9 mouse cellular contexts compared by ENCODE assay signal in genomic region chr2:158629414-158629813, GRCm38 (mm10). TPM values are rescaled to one million over a fixed set of nuclear protein-coding genes. Genes with fewer than 3 reads are reported as not detected.
A peak's percentile ranks its signal among the peaks of the same experiment; 100 is the strongest.
DNase-seq lines count a peak whose midpoint lies in the region; ATAC-seq and TF ChIP-seq lines count a peak whose summit lies in the region.
"Had no signal": no experiment of that assay in that cellular context is flagged by ENCODE, and none has a peak within 500 bp of the region (broad histone marks: within the 10 kb centered on the region; RNA-seq: fewer than 3 reads in every experiment).

No protein-coding gene starts in this region.

- peak; percentile 68 for DNase-seq in ZHBTc4 (ENCODE audit: low read depth, low spot score)
- DNase-seq in kidney, postnatal 36 days, result peak; percentile 38 to 67
- no peak for DNase-seq in thymus, postnatal 36 days
- DNase-seq: gastrocnemius, postnatal 25 days had no signal

- H3K9me3 ChIP-seq in intestine, postnatal 0 days (ENCODE audit: control insufficient read depth), result no peaks in the 10 kb centered on the region
- no peaks in the 10 kb centered on the region for H3K9me3 ChIP-seq in intestine, embryonic 15.5 days
- H3K9me3 ChIP-seq in ES-Bruce4 (replicated peaks; ENCODE audit: control insufficient read depth, insufficient read depth, low read length, poor library complexity, severe bottlenecking), result no peaks in the 10 kb centered on the region
- H3K9me3 ChIP-seq: midbrain, embryonic 12.5 days had no signal

- no peak overlapping the region for H3K4me2 ChIP-seq in intestine, postnatal 0 days (replicated peaks; ENCODE audit: low read depth)
- H3K4me2 ChIP-seq in intestine, embryonic 15.5 days (replicated peaks), result no peak overlapping the region
- H3K4me2 ChIP-seq: midbrain, embryonic 12.5 days had no signal

- TF ChIP-seq POLR2A in ES-Bruce4 (IDR thresholded peaks at IDR 0.05; ENCODE audit: insufficient read depth, low read length), result no peak

- H3K4me1 ChIP-seq in intestine, postnatal 0 days (replicated peaks; ENCODE audit: control insufficient read depth, insufficient read depth, low read length), result no peaks in the 10 kb centered on the region
- 0 out of 2 replicates have a peak, but pooled peaks cover 5% of the 10 kb centered on the region for H3K4me1 ChIP-seq in intestine, embryonic 15.5 days (replicated peaks)
- peaks cover 2% of the 10 kb centered on the region for H3K4me1 ChIP-seq in ES-Bruce4 (ENCODE audit: control insufficient read depth, insufficient read depth, low read length)

- TF ChIP-seq EP300 in ES-Bruce4 (IDR thresholded peaks at IDR 0.05; ENCODE audit: insufficient read depth, low read depth, low read length), result no peak

- ATAC-seq in intestine, postnatal 0 days, result no peak
- ATAC-seq in intestine, embryonic 15.5 days, result no peak
- no peak for ATAC-seq in monocyte, adult 5-6 weeks (replicated peaks; ENCODE audit: insufficient number of reproducible peaks, low FRiP score, low TSS enrichment, poor library complexity, severe bottlenecking)

- 60% methylated on average over 1 of the region's 1 CpGs for WGBS in intestine, postnatal 0 days
- 58% methylated on average over 1 of the region's 1 CpGs for WGBS in intestine, embryonic 15.5 days

- peak; percentile 76 for TF ChIP-seq CTCF in intestine, postnatal 0 days (IDR thresholded peaks at IDR 0.05; ENCODE audit: low read depth)
- TF ChIP-seq CTCF in ES-Bruce4 (IDR thresholded peaks at IDR 0.05; ENCODE audit: low read depth, low read length), result peak; percentile 52

- H3K4me3 ChIP-seq in intestine, postnatal 0 days (ENCODE audit: low read depth, low read length), result no peak overlapping the region
- no peak overlapping the region for H3K4me3 ChIP-seq in intestine, embryonic 15.5 days (replicated peaks)
- no peak overlapping the region for H3K4me3 ChIP-seq in ES-Bruce4 (ENCODE audit: low read depth, low read length)
- H3K4me3 ChIP-seq: midbrain, embryonic 12.5 days had no signal

- H3K9ac ChIP-seq in intestine, postnatal 0 days (ENCODE audit: low read depth, low read length), result no peak overlapping the region
- H3K9ac ChIP-seq in intestine, embryonic 15.5 days, result no peak overlapping the region
- H3K9ac ChIP-seq in ES-Bruce4 (ENCODE audit: low read depth, poor library complexity, severe bottlenecking), result no peak overlapping the region
- H3K9ac ChIP-seq: midbrain, embryonic 12.5 days had no signal

- H3K27me3 ChIP-seq in intestine, postnatal 0 days (replicated peaks; ENCODE audit: control insufficient read depth, insufficient read depth, low read length), result no peaks in the 10 kb centered on the region
- H3K27me3 ChIP-seq in intestine, embryonic 15.5 days (replicated peaks), result no peaks in the 10 kb centered on the region
- H3K27me3 ChIP-seq in ES-Bruce4 (ENCODE audit: control insufficient read depth, insufficient read depth, low read length, poor library complexity, severe bottlenecking), result no peaks in the 10 kb centered on the region
- H3K27me3 ChIP-seq: midbrain, embryonic 12.5 days had no signal

- peaks cover 51% of the 10 kb centered on the region for H3K36me3 ChIP-seq in intestine, postnatal 0 days (ENCODE audit: control insufficient read depth, insufficient read depth)
- H3K36me3 ChIP-seq in intestine, embryonic 15.5 days, result peaks cover 28% of the 10 kb centered on the region
- H3K36me3 ChIP-seq in ES-Bruce4 (ENCODE audit: control insufficient read depth, insufficient read depth, low read length, poor library complexity, severe bottlenecking), result peaks cover 32% of the 10 kb centered on the region

- H3K27ac ChIP-seq in intestine, postnatal 0 days (ENCODE audit: low read depth, low read length), result no peak overlapping the region
- no peak overlapping the region for H3K27ac ChIP-seq in intestine, embryonic 15.5 days
- no peak overlapping the region for H3K27ac ChIP-seq in ES-Bruce4 (ENCODE audit: insufficient read depth, low read length)
- H3K27ac ChIP-seq: midbrain, embryonic 12.5 days had no signal

RNA-seq across cellular contexts. Expression of gene Actr5, which starts 4.7 kb away (rescaled TPM):
- 3.7 and 5.3 TPM in 2 replicates for polyA plus RNA-seq in intestine, postnatal 0 days (2015; fragmentation: Nextera tagmentation; extraction: Ambion mirVana)
- 9.3 and 9.4 TPM in 2 replicates for polyA plus RNA-seq in intestine, embryonic 15.5 days (2015; fragmentation: Nextera tagmentation; extraction: Ambion mirVana)
- 12.5 and 12.8 TPM in 2 replicates for polyA plus RNA-seq in ES-Bruce4 (2011; ENCODE audit: insufficient read depth, insufficient read length, low read depth, missing spikeins)
- total RNA-seq in monocyte, adult 5-6 weeks (2017), result 22.5 to 30.7 TPM (median 30.6 TPM) in 3 replicates

RNA-seq across cellular contexts. Expression of gene Slc32a1, which starts 18.8 kb away (rescaled TPM):
- not detected in 2 replicates for polyA plus RNA-seq in intestine, postnatal 0 days (2015; fragmentation: Nextera tagmentation; extraction: Ambion mirVana)
- not detected in 2 replicates for polyA plus RNA-seq in intestine, embryonic 15.5 days (2015; fragmentation: Nextera tagmentation; extraction: Ambion mirVana)
- polyA plus RNA-seq in ES-Bruce4 (2011; ENCODE audit: insufficient read depth, insufficient read length, low read depth, missing spikeins), result not detected in 2 replicates
- not detected in 3 replicates for total RNA-seq in monocyte, adult 5-6 weeks (2017)
- total RNA-seq: gastrocnemius, postnatal 25 days had no signal

RNA-seq across cellular contexts. Expression of gene Ppp1r16b, which starts 35.8 kb away (rescaled TPM):
- polyA plus RNA-seq in intestine, postnatal 0 days (2015; fragmentation: Nextera tagmentation; extraction: Ambion mirVana), result 3.3 and 3.4 TPM in 2 replicates
- polyA plus RNA-seq in intestine, embryonic 15.5 days (2015; fragmentation: Nextera tagmentation; extraction: Ambion mirVana), result 4.1 and 4.2 TPM in 2 replicates
- polyA plus RNA-seq in ES-Bruce4 (2011; ENCODE audit: insufficient read depth, insufficient read length, low read depth, missing spikeins), result 3.2 and 3.7 TPM in 2 replicates
- total RNA-seq in monocyte, adult 5-6 weeks (2017), result 16.0 to 28.4 TPM (median 16.3 TPM) in 3 replicates

Comparison
In these comparisons a context has a peak if more than half of its experiments do, and no peak if none do; other contexts are left out.
1. DNase-seq: peak in ZHBTc4 (single experiment) and kidney, postnatal 36 days (2 of 2); none in thymus, postnatal 36 days (0 of 2).